Mouse (Mus musculus) ZHBTc4 (cell line): ENCODE results near the gene Bhlhe41.

Source experiments
- DNase-seq: peaks from one replicate; pipeline ENCODE4 v3.0.0-alpha.2; 2011; ENCODE audit warnings: low read depth, low spot score

The Bhlhe41 gene

DNA sequence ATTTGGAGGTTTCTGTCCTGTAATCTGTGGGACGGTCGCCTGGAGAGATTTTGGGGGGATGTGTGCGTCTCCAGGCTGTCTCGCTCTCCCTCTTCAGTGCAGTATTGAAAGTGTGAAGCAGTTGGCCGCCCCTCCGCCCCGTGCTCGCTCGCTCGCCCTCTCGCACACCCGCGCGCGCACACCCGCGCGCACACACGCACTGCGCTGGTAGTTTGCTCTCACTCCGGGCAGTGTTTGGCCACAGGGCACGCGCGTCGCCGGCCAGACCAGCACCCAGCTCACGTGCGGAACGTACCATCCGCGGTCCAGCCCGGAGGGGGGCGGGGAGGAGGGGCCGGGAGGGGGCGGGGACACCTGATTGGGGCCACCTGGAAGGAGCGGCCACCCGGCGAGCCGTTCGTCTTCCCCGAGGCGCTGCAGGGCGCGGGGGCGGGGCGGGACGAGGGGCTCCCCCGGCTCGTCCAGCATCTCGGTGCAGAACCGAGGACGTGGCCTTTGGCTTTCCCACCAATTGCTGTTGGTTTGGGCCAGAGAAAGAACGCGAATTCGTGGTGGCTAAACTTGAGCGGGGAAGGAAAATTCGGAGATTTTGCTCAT lies at the start of gene Bhlhe41:
TSS of gene Bhlhe41 (minus strand) at position 270 of the 597 bp plus-strand sequence.
- DNase-seq: peak; percentile 87

GRCm38 (mm10) chr6:145912232-145912631 lies 46.9 kb upstream of the Bhlhe41 start:
- DNase-seq: no peak

DNA sequence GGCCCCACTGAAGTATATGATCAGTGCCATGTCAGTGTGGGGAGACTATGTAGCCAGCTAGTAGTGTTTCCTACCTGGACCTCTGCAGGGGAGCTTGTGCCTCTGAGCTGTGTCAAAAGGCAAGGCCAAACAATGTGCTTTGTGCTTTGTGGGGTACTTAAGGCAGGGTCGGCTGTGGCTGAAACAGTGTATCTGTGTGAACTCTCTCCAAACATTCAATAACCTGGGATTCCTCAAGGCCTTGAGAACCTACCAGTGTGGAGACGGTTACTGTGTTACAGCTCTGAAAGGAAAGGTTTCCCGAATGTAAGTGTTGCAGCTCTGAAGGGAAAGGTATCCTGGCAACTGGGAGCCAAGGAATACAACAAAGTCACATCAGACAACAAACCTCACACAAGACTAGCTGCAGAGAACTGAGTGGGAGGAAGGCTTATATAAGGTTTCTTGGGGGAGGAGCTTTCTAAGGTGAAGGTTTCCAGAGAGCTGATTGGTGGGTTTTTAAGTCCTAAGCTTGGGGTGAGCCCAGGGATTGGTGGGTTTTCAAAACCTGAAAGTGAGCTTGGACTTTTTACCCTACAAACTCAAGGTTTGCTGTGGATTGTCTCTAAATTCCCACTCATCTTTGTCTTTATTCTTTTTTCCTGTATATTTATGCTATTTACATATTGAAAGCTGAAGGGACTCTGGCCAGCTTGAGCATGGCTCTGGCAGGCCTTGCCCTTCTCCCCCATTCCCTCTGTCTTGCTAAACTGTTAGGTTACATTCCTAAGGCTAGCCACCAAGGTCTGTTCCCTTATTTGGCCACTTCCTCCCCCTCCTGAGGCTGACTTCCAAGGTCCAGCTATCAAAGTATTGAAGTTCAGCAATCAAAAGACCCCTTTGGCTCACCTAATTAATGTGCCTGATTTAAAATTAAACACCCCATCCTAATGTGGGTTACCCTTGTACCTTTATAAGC lies 45.4 kb upstream of the Bhlhe41 start:
- DNase-seq: peak; percentile 15

DNA sequence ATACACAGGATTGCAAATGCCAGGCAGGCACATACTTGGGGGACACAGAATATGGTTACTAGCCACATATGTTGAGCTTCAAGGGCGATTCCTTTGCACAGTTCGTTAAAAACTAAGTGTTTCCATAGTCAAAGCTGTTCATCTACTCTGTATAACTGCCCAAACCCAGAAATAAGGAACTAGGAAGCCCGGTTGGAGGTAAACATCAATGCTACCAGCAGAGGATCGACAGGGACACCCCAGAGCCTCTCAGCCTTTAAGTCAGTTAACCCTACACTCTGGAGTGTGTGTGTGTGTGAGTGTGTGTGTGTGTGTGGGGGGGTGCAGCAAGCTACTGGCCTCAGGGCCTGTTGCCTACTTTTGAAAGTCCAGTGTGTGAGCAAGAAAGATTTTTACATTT lies 44.6 kb upstream of the Bhlhe41 start:
- no peak for DNase-seq

DNA sequence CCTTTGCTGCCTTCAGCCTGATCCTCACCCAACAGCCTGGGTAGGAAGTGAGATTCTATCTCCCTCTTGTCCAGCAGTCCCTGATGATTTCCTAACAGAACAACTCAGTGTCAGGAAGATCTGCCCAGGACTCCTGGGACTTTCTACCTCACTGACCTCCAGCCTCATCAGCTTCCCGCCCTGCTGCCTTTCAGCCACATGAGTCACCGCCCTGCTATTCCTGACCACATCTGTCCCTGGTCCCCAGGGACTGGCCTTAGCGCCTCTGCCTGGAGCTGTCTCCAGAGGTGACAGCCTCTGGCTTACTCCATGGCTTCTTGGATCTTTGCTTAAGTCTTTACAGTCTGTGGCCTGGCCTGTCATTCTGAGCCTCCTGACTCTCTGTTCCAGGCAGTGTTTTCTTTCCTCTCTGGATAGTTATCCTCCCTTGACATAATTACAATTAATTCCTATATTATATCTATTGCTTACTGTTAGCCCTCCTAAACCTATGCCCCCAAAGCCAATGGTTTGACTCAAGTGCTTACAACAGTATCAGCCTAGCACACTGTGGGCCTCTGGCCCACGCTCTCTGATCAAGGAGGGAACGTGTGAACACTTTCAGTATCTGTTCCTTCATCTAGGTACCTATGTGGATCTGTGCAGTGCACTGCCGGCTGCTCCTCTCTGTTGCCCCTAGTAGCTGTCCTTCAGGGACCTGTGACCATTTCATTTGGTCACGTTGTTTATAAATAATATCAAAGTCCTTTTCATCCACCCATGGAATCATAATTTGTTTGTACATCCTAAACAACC lies 40.9 kb upstream of the Bhlhe41 start:
- DNase-seq: no peak

DNA sequence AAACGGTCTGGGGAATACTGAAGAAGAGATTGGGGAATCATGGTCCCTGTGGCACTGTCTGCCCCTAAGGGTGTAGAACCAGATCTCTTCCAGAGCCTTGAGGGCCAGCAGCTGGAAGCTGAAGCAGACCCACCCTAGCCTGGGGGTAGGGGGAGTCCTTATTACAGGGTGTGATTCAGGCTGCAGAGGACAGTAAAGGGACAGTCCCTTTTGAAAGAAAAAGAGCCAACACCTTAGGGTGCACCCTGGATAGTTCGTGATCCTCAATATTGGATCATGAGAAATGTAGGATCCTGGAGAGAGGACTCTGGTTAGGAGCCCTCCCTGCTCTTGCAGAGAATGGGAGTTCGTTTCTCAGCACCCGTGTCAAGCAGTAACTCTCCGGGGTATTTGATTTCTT lies 39.3 kb upstream of the Bhlhe41 start:
- DNase-seq: no peak

GRCm38 (mm10) chr6:145904169-145904568 lies 38.8 kb upstream of the Bhlhe41 start:
- DNase-seq: no peak

DNA sequence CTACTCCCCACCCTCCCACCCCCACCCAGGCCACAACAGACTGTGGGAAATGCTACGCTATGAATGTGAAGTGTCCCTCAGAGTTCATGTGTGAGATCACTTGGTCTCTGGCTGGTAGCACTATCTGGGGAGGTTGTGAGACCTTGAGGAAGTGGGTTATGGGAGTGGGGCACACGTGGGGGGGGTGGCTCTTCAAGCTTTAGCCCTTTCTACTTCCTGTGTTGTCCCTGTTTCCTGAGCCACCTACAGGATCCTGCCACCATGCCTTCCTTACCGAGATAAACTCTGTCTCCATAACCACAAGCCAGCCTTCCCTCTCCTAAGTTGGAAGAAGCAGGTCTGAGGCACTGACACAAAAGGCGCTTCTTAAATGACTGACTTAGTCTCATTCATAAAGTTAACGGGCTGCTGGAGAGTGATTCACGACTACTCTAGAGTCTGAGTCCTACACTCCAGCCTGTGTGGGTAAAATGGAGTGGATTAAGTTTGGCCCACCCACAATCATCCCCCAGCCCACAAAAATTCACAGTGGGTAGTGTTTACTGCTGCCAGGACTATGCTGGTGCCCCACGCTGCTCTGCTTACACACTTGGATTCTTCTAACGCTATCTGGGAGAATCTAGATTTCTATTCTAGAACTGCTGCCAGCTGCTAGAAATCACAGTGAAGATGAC lies 29.4 kb upstream of the Bhlhe41 start:
- no peak for DNase-seq

GRCm38 (mm10) chr6:145893366-145894021 lies 28.1 kb upstream of the Bhlhe41 start:
- no peak for DNase-seq

DNA sequence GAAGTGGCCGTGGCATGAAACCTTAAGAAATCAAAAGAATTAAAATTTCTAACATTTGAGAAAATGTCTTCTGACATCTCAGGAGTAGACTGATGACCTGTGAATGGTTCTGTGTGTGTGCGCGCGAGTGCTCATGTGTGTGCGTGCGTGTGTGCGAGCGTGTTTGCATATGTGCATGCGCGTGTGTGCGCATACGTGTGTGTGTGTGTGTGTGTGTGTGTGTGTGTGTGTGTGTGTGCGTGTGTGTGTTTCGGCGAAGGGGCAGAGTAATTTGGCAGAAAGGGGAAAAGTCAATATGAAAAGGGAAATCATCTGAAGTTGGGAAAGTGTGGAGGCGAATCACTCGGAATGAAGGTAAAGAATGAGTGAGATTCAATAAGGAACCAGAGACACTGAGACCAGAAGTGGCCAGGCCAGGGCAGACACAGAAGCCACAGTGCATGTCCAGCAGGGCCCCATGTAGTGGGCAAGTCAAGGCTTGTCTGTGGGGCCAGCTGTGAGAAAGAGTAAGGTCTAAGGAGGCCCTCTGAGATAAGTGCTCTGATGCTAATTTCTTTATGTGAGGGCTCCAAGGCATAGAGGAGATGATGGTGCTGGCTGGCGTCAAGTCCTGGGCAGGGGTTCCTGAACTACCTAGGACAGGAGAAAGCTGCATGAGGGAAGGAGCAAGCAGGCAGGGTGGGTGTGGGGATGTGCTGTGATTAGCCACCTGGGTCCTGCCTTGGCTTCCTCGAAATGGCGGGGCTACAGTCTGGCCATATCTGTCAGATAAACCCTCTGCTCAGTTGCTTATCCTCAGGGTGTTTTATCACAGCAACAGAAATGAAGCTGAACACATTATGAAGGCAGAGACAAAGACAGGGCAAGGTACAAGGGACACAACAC lies 27.3 kb upstream of the Bhlhe41 start:
- no peak for DNase-seq

- DNase-seq: no peak
Observed at GRCm38 (mm10) chr6:145891951-145892350, 26.6 kb upstream of the Bhlhe41 start.

GRCm38 (mm10) chr6:145887719-145888118 lies 22.4 kb upstream of the Bhlhe41 start:
- no peak for DNase-seq

DNA sequence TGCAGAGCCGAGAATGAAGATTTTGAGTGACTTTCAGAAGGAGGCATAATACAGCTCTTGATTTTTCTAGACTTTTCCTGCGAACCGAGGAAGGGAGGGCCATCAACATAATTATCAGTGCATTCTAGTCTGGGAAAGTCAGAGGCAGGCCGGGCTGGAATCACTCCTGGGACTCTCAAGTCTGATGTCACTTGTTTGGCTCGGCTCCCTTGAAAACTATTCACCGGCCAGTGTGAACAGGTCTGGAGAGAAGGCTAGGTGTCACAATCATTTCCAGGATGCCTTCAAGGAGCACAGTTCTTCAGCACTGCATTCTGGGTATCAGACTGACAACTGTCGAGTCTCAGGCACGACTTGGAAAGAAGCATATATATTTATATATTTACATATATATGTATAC lies 20.9 kb upstream of the Bhlhe41 start:
- peak; percentile 4 for DNase-seq

GRCm38 (mm10) chr6:145885069-145885468 lies 19.7 kb upstream of the Bhlhe41 start:
- DNase-seq: no peak

- DNase-seq: no peak
Observed at GRCm38 (mm10) chr6:145883668-145884067, 18.3 kb upstream of the Bhlhe41 start.

- DNase-seq: no peak
Observed at GRCm38 (mm10) chr6:145883010-145883409, 17.7 kb upstream of the Bhlhe41 start.

- no peak for DNase-seq
Observed at GRCm38 (mm10) chr6:145880609-145881008, 15.3 kb upstream of the Bhlhe41 start.

DNA sequence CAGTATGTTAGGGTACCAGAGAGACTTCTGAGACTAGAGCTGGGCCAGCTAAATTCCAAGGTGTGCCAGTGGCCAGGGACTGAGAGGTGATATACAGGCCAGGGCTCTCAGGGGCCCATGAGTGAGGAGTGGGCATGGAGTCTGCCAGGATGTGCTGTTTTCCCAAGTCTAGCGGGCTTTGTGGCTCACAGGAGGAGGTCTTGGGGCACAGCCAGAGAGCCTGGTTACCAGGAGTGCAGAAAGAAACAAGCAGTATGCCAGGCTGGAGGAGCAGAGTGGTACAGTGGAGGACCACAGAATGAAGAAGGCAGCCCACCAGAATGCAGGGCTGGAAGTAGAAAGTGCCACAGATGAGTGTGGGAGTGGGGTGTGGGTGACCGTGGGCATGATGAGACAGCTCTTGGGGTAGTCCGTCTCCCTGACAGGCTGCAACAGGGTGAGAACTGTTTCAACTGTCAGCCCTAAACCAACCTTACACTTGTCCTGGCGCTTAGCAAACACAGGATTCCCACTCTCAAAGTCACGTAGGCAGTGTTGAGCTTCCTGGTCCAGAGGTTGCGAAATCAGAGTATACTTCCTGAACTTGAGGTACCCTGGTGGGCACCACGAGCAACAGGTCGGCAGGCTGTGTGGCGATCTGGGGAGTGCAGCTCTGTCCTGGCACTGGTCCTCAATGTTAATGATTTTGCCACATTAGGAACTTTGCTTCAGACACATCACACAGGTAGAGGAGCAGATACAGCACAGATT lies 11.8 kb upstream of the Bhlhe41 start:
- no peak for DNase-seq

DNA sequence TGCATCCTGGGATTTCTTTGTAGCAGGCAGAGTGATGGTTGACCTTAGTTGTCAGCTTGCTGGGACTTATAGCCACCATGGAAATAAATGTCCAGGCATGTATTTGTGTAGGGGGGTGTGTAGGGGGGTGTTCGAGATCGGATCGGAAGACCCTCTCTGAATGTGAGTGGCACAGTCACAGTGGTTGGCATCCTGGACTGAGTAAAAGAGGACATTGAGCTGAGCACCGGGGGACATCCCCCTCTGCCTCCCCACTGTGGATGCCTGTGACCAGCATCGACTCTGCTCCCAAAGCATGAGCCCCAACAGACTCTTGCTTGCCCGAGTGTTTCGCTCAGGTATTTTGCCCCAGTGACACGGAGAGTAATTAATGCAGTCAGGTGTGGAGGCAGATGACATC lies 8.0 kb upstream of the Bhlhe41 start:
- no peak for DNase-seq
